Mouse (Mus musculus) embryonic facial prominence, embryonic 14.5 days (tissue): ENCODE data around the gene Gm44503. TPM values are rescaled to one million over a fixed set of nuclear protein-coding genes. Genes with fewer than 3 reads are reported as not detected.

Experiments
- ATAC-seq: fragments of 200-750 bp; cut with Nextera tagmentation; 2 replicates; pipeline ENCODE4 v1.8.0; 2017; ENCODE audit warnings: low read depth, moderate number of reproducible peaks, moderate TSS enrichment
- DNase-seq: peaks from one replicate; pipeline ENCODE4 v3.0.0-alpha.2; 2015; ENCODE audit warnings: low spot score
- H3K27ac ChIP-seq: fragments of 300-500 bp; sonication (generic); replicated peaks from 2 replicates; pipeline ENCODE4 v1.5.1; 2014; ENCODE audit warnings: low read depth, mild to moderate bottlenecking, low read length, moderate library complexity
- H3K27me3 ChIP-seq: fragments of 300-500 bp; sonication (generic); replicated peaks from 2 replicates; pipeline ENCODE4 v1.6.1; 2014; ENCODE audit warnings: low read length; ENCODE audit not compliant: control insufficient read depth, insufficient read depth
- H3K36me3 ChIP-seq: fragments of 300-500 bp; sonication (generic); 2 replicates; pipeline ENCODE4 v1.6.1; 2014; ENCODE audit warnings: low read length, mixed read lengths; ENCODE audit not compliant: control insufficient read depth, insufficient read depth
- H3K4me1 ChIP-seq: fragments of 300-500 bp; sonication (generic); 2 replicates; pipeline ENCODE4 v1.6.1; 2014; ENCODE audit warnings: antibody characterized with exemption, low read length; ENCODE audit not compliant: control insufficient read depth, insufficient read depth
- H3K4me2 ChIP-seq: fragments of 300-500 bp; sonication (generic); 2 replicates; pipeline ENCODE4 v1.6.1; 2014; ENCODE audit warnings: low read depth, mild to moderate bottlenecking, low read length, moderate library complexity, mixed read lengths
- H3K4me3 ChIP-seq: fragments of 300-500 bp; sonication (generic); 2 replicates; pipeline ENCODE4 v1.5.1; 2014; ENCODE audit warnings: low read depth, mild to moderate bottlenecking, low read length
- H3K9ac ChIP-seq: fragments of 300-500 bp; sonication (generic); 2 replicates; pipeline ENCODE4 v1.6.1; 2014; ENCODE audit warnings: low read depth, mild to moderate bottlenecking, low read length, moderate library complexity, mixed read lengths
- H3K9me3 ChIP-seq: fragments of 300-500 bp; sonication (generic); 2 replicates; pipeline ENCODE4 v1.6.1; 2016; ENCODE audit warnings: low read length; ENCODE audit not compliant: control insufficient read depth
- WGBS: fragments of 180-500 bp; shearing (Covaris S2); extraction: QIAGEN DNeasy Blood & Tissue Kit; methylation state at CpG from one replicate; pipeline ENCODE4 v1.1.7; 2014; 5-methylcytosine and 5-hydroxymethylcytosine counted together
- polyA plus RNA-seq: library from polyadenylated mRNA; unstranded; fragments of >200 nt; fragmentation: Nextera tagmentation; extraction: Ambion mirVana; gene quantifications from 2 replicates; pipeline ENCODE4 v1.2.1, GENCODE M21; 2014

Gm44503 gene
- polyA plus RNA-seq, 1 experiment from 2014 or later = not detected

DNA sequence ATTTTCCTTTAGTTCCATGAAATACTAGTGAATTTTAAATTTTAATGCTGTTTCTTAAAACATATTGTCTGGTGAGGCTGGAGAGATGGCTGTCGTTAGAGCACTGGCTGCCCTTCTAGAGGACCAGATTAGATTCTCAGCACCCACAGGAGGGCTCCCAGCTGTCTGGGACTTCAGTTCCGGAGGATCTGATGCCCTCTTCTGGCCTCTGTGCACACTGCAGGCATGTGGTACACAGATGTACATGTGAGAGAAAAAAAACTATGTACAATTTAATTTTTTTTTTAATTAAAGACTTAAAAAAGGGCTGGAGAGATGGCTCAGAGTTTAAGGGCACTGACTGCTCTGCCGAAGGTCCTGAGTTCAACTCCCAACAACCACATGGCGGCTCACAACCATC, 23.3 kb upstream of the Gm44503 start:
- no peak overlapping the region for H3K27ac ChIP-seq
- H3K4me3 ChIP-seq = no peak overlapping the region
- no peaks in the 10 kb centered on the region for H3K27me3 ChIP-seq
- 85% methylated on average over 4 of the region's 4 CpGs for WGBS
- H3K9ac ChIP-seq = no peak overlapping the region
- peaks cover 24% of the 10 kb centered on the region for H3K36me3 ChIP-seq
- no peak overlapping the region for H3K4me2 ChIP-seq
- no peak for DNase-seq
- 0 out of 2 replicates have a peak, but pooled peaks cover 3% of the 10 kb centered on the region for H3K9me3 ChIP-seq
- H3K4me1 ChIP-seq = no peaks in the 10 kb centered on the region
- no peak for ATAC-seq

DNA sequence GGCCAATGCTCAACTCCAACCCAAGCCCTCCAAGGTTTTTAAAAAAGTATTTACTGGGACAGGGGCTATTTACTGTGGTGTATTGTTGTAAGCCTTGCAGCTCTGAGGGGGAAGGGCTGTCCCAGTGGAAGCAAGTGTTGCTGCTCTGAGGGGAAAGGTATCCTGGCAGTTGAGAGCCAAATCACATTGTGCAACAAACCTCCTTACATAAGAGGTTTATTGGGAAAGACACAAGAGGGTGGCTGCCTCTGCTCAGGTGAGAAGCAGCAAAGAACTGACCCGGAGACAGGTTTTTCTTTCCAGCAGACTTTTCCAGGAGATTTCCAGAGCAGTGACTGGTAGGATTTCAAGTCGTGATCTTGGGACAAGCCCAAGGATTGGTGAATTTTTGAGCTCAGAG, 22.4 kb upstream of the Gm44503 start:
- peaks cover 24% of the 10 kb centered on the region for H3K36me3 ChIP-seq
- WGBS = 66% methylated on average over 2 of the region's 2 CpGs
- ATAC-seq = no peak
- no peaks in the 10 kb centered on the region for H3K27me3 ChIP-seq
- no peak overlapping the region for H3K9ac ChIP-seq
- H3K4me3 ChIP-seq = no peak overlapping the region
- no peaks in the 10 kb centered on the region for H3K4me1 ChIP-seq
- no peak for DNase-seq
- H3K4me2 ChIP-seq = no peak overlapping the region
- H3K9me3 ChIP-seq = 0 out of 2 replicates have a peak, but pooled peaks cover 3% of the 10 kb centered on the region
- no peak overlapping the region for H3K27ac ChIP-seq

DNA sequence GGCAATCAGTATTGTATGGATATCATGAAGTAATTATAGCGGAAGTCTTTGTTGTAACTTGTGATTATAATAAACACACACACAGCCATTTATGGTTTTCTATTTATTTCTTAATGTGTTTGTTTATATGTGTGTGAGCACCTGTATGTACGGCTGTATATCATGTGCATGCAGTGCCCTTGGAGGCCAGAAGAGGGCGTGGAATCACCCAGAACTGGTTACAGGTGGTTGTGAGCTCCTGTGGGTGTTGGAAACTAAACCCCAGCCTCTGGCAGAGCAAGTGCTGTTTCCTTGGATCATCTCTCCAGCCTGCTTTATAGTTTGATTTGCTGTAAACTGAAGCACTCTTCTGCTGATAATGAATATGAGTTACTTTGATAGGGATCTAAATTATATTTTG, 15.2 kb upstream of the Gm44503 start:
- H3K9ac ChIP-seq = no peak overlapping the region
- H3K9me3 ChIP-seq = peaks cover 10% of the 10 kb centered on the region; the same call in 1 of the 2 replicates
- peaks cover 43% of the 10 kb centered on the region for H3K36me3 ChIP-seq
- 67% methylated on average over 3 of the region's 3 CpGs for WGBS
- ATAC-seq (no peak), DNase-seq (no peak)
- no peak overlapping the region for H3K4me2 ChIP-seq
- no peaks in the 10 kb centered on the region for H3K27me3 ChIP-seq
- H3K27ac ChIP-seq = no peak overlapping the region
- no peak overlapping the region for H3K4me3 ChIP-seq
- no peaks in the 10 kb centered on the region for H3K4me1 ChIP-seq

DNA sequence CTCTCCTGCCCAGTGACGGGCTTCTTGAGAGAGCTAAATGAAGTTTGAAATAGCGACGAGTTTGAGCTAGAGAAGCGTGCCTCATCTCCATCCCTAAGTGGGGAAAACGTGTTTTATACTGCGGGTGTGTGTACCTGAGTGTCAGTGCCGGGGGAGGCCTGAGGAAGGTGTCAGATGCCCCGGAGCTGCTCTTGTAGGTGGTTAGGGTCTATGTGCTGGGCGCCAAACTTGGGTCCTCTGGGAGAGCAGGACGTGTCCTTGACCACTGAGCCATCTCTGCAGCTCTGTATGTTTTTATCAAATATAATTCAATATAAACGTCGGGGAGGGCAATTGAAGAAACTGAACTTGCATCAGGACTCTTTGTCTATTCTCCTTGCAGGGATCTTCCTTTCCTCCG, 14.4 kb upstream of the Gm44503 start:
- ATAC-seq = no peak
- Histone ChIP-seq H3K27ac (no peak overlapping the region), H3K36me3 (peaks cover 43% of the 10 kb centered on the region), H3K4me1 (no peaks in the 10 kb centered on the region), H3K9me3 (peaks cover 10% of the 10 kb centered on the region; the same call in 1 of the 2 replicates), H3K4me2 (no peak overlapping the region), H3K9ac (no peak overlapping the region), H3K27me3 (no peaks in the 10 kb centered on the region), H3K4me3 (no peak overlapping the region)
- DNase-seq = no peak
- 90% methylated on average over 13 of the region's 13 CpGs for WGBS

DNA sequence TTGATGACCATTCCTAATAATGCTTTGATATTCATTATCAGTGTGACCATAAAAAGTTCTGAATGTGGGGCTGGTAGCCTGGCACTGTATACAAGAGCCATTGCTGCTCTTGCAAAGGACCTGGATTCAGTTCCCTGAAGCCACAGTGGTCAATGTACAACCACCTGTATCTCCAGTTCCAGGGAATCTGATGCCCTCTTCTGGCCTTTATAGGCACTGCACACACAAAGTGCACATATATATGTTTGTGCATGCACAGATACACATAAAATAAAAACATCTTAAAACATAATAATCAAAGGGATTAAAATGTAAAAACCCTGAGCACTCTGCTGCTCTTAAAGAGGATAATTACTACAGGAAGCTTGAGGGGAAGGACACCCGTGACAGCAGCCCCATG, 11.6 kb upstream of the Gm44503 start:
- Histone ChIP-seq H3K9me3 (peaks cover 10% of the 10 kb centered on the region; the same call in 1 of the 2 replicates), H3K4me1 (0 out of 2 replicates have a peak, but pooled peaks cover 3% of the 10 kb centered on the region), H3K36me3 (peaks cover 43% of the 10 kb centered on the region), H3K4me2 (no peak overlapping the region), H3K9ac (no peak overlapping the region), H3K27me3 (no peaks in the 10 kb centered on the region), H3K4me3 (no peak overlapping the region), H3K27ac (no peak overlapping the region)
- DNase-seq (no peak), ATAC-seq (no peak)
- WGBS = 96% methylated on average over 1 of the region's 1 CpGs

DNA sequence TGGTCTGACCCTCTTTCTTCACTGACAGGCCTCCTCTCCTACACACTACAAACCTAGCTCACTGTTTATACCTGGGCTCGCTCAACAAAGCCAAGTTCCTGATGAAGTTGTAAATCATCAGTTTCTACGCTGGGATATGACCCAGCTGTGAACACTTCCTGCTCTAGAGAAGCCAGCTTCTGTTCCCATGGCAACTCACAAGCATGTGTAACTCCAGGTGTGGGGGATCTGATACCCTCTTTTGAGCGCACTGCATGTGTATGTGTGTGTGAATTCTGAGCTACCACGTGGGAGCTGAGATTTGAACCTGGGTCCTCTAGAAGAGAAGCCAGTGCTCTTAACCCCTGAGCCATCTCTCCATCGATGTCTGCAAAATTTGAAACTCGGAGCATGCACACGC, 9.1 kb upstream of the Gm44503 start:
- Histone ChIP-seq H3K4me3 (no peak overlapping the region), H3K9me3 (peaks cover 9% of the 10 kb centered on the region; the same call in 1 of the 2 replicates), H3K27ac (no peak overlapping the region), H3K4me2 (no peak overlapping the region), H3K4me1 (0 out of 2 replicates have a peak, but pooled peaks cover 3% of the 10 kb centered on the region), H3K27me3 (no peaks in the 10 kb centered on the region), H3K36me3 (peaks cover 32% of the 10 kb centered on the region), H3K9ac (no peak overlapping the region)
- WGBS = 69% methylated on average over 7 of the region's 7 CpGs
- DNase-seq = no peak
- ATAC-seq = peak; percentile 62; the same call in 1 of the 2 replicates

DNA sequence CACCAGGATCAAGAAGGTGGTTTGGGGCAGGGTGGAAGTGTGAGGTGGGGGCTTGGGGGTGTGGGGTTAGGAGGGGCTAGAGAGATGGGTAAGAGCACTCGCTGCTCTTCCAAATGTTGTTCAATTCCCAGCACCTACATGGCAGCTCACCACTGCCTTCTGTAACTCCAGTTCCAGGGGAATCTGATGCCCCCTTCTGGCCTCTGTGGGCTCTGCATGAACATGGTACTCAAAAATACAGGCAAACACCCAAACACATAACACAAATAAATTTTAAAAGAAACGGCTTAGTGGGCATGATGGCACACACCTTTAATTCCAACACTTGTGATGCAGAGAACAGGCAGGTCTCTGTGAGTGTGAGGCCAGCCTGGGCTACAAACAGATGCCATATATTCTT, 3.9 kb upstream of the Gm44503 start:
- no peak overlapping the region for H3K4me3 ChIP-seq
- no peak overlapping the region for H3K27ac ChIP-seq
- 0 out of 2 replicates have a peak, but pooled peaks cover 6% of the 10 kb centered on the region for H3K4me1 ChIP-seq
- no peak overlapping the region for H3K4me2 ChIP-seq
- WGBS = 50% methylated on average over 2 of the region's 2 CpGs
- no peaks in the 10 kb centered on the region for H3K27me3 ChIP-seq
- H3K36me3 ChIP-seq = no peaks in the 10 kb centered on the region; the same call in 1 of the 2 replicates
- no peaks in the 10 kb centered on the region for H3K9me3 ChIP-seq
- peak; percentile 14 for DNase-seq
- no peak for ATAC-seq
- H3K9ac ChIP-seq = no peak overlapping the region

DNA sequence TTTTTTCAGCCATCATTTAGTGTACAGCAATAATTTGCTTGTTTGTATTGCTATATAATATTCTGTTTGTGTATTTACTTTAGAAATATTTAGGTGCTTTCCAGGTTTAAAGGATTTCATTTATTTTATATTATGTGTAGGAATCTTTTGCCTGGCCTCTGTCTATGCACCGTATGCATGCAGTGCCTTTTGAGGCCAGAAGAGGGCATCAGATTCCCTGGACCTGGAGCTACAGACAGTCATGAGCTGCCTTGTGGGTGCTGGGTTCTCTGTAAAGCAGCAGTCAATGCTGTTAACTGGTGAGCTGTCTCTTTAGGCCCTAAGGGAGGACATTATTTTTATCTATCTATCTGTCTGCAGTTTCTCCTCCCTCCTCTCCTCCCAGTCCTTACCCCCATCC, 3.1 kb upstream of the Gm44503 start:
- DNase-seq = peak; percentile 30
- Histone ChIP-seq H3K4me2 (no peak overlapping the region), H3K27ac (no peak overlapping the region), H3K4me1 (0 out of 2 replicates have a peak, but pooled peaks cover 6% of the 10 kb centered on the region), H3K9ac (no peak overlapping the region), H3K4me3 (no peak overlapping the region), H3K27me3 (no peaks in the 10 kb centered on the region), H3K9me3 (no peaks in the 10 kb centered on the region), H3K36me3 (no peaks in the 10 kb centered on the region)
- WGBS = 31% methylated on average over 1 of the region's 1 CpGs
- ATAC-seq = no peak

DNA sequence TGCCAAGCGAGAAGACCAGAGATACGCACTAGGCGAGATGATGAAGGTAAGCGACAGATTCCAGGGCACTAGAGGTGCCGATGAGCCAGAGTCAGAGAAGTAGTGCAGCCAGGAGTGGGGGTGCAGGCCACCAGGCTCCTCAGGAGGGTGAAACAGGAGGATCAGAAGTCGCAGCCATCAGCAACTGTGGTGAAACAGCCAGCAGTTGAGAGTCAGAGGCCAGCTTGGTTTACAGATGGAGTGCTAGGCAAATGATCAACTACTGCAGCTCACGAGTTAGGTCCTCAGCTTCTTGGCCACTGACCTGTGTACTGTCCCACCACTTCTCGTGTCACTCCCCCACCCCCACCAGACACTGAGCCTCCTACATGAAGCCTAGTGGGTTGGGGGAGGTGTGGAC, 2.7 kb downstream of the Gm44503 start:
- ATAC-seq (no peak), DNase-seq (no peak)
- 66% methylated on average over 8 of the region's 8 CpGs for WGBS
- no peaks in the 10 kb centered on the region for H3K9me3 ChIP-seq
- 0 out of 2 replicates have a peak, but pooled peaks cover 3% of the 10 kb centered on the region for H3K4me1 ChIP-seq
- H3K9ac ChIP-seq = no peak overlapping the region
- no peak overlapping the region for H3K4me3 ChIP-seq
- H3K27me3 ChIP-seq = no peaks in the 10 kb centered on the region
- H3K36me3 ChIP-seq = no peaks in the 10 kb centered on the region
- H3K27ac ChIP-seq = no peak overlapping the region
- H3K4me2 ChIP-seq = no peak overlapping the region
